Mouse (Mus musculus) kidney, adult 2 months (tissue): ENCODE measurements around the gene Pcsk1.

ENCODE experiments used
- CTCF ChIP-seq: fragments of 200-500 bp; conservative IDR thresholded peaks from 2 replicates; pipeline ENCODE4 v1.5.1; 2011; ENCODE audit warnings: low read depth, mild to moderate bottlenecking, control low read depth, low read length, moderate library complexity, mixed read lengths; ENCODE audit not compliant: insufficient read depth, insufficient read length
- POLR2A ChIP-seq: fragments of 200-500 bp; IDR thresholded peaks from one replicate; pipeline ENCODE4 v1.6.1; 2011; ENCODE audit warnings: low read depth, low read length, control low read depth

DNA sequence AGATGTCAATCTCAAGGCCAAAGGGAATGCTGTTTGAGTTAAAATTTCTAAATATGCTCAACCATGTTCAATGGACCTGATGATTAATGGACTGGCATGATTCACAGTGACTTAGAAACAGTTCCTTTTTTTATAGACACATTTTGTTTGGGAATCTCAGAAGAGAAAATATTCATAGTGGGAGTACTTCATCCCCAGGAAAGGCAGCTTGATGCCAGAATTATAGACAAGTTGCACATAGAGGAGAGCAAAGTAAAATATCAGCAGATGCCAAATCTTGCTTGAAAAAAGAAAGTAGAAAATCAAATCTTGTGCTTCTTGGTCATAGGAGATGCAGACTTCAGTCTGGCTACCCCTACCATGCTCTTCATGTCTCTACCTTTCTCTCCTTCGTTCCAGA, 25.2 kb downstream of the Pcsk1 start:
- TF ChIP-seq POLR2A = no peak
- TF ChIP-seq CTCF = no peak
